Mouse (Mus musculus) forebrain, embryonic 11.5 days (tissue): Measurements from ENCODE around the gene Tmem176a. TPM values are rescaled to one million over a fixed set of nuclear protein-coding genes. Genes with fewer than 3 reads are reported as not detected.

ENCODE experiments used
- ATAC-seq: fragments of 200-750 bp; cut with Nextera tagmentation; replicated peaks from 2 replicates; pipeline ENCODE4 v1.8.0; 2017; ENCODE audit warnings: moderate TSS enrichment; ENCODE audit not compliant: low FRiP score
- DNase-seq: peaks from one replicate; pipeline ENCODE4 v3.0.0-alpha.2; 2017; ENCODE audit warnings: low spot score
- H3K27ac ChIP-seq: fragments of 300-500 bp; sonication (generic); 2 replicates; pipeline ENCODE4 v1.5.1; 2014; ENCODE audit warnings: low read depth, low read length
- H3K27me3 ChIP-seq: fragments of 300-500 bp; sonication (generic); 2 replicates; pipeline ENCODE4 v1.6.1; 2014; ENCODE audit warnings: mild to moderate bottlenecking, low read length, mixed read lengths; ENCODE audit not compliant: control insufficient read depth, insufficient read depth
- H3K36me3 ChIP-seq: fragments of 300-500 bp; sonication (generic); 2 replicates; pipeline ENCODE4 v1.6.1; 2014; ENCODE audit warnings: mild to moderate bottlenecking, low read length, moderate library complexity, mixed read lengths; ENCODE audit not compliant: control insufficient read depth, insufficient read depth
- H3K4me1 ChIP-seq: fragments of 300-500 bp; sonication (generic); replicated peaks from 2 replicates; pipeline ENCODE4 v1.6.1; 2014; ENCODE audit warnings: low read length, mixed read lengths; ENCODE audit not compliant: control insufficient read depth, insufficient read depth
- H3K4me2 ChIP-seq: fragments of 300-500 bp; sonication (generic); 2 replicates; pipeline ENCODE4 v1.6.1; 2014; ENCODE audit warnings: low read depth, mild to moderate bottlenecking, low read length, moderate library complexity, mixed read lengths; ENCODE audit not compliant: severe bottlenecking
- H3K4me3 ChIP-seq: fragments of 300-500 bp; sonication (generic); 2 replicates; pipeline ENCODE4 v1.5.1; 2014; ENCODE audit warnings: low read depth, low read length
- H3K9ac ChIP-seq: fragments of 300-500 bp; sonication (generic); 2 replicates; pipeline ENCODE4 v1.6.1; 2014; ENCODE audit warnings: low read length
- H3K9me3 ChIP-seq: fragments of 300-500 bp; sonication (generic); 2 replicates; pipeline ENCODE4 v1.6.1; 2016; ENCODE audit warnings: low read length, mixed read lengths; ENCODE audit not compliant: control insufficient read depth
- WGBS: fragments of 180-500 bp; shearing (Covaris S2); extraction: QIAGEN DNeasy Blood & Tissue Kit; methylation state at CpG from one replicate; pipeline ENCODE4 v1.1.7; 2014; 5-methylcytosine and 5-hydroxymethylcytosine counted together
- polyA plus RNA-seq: library from polyadenylated mRNA; unstranded; fragments of >200 nt; fragmentation: Nextera tagmentation; extraction: Ambion mirVana; gene quantifications from 2 replicates; pipeline ENCODE4 v1.2.1, GENCODE M21; 2014

The Tmem176a gene
- polyA plus RNA-seq, 1 experiment from 2014 or later = 18.2 TPM

GRCm38 (mm10) chr6:48836146-48836545 lies 4.6 kb upstream of the Tmem176a start:
- WGBS = 86% methylated on average over 5 of the region's 5 CpGs
- H3K27me3 ChIP-seq = no peaks in the 10 kb centered on the region
- H3K4me2 ChIP-seq = no peak overlapping the region
- H3K4me3 ChIP-seq = no peak overlapping the region
- ATAC-seq (no peak), DNase-seq (no peak)
- H3K4me1 ChIP-seq = peaks cover 3% of the 10 kb centered on the region; the same call in 1 of the 2 replicates
- H3K27ac ChIP-seq = no peak overlapping the region
- H3K9ac ChIP-seq = no peak overlapping the region
- no peaks in the 10 kb centered on the region for H3K36me3 ChIP-seq
- no peaks in the 10 kb centered on the region for H3K9me3 ChIP-seq

GRCm38 (mm10) chr6:48837516-48837915 lies 3.2 kb upstream of the Tmem176a start:
- Histone ChIP-seq H3K4me2 (no peak overlapping the region), H3K4me3 (no peak overlapping the region), H3K36me3 (no peaks in the 10 kb centered on the region), H3K9ac (no peak overlapping the region), H3K27ac (no peak overlapping the region), H3K9me3 (no peaks in the 10 kb centered on the region), H3K27me3 (no peaks in the 10 kb centered on the region), H3K4me1 (peaks cover 7% of the 10 kb centered on the region; the same call in 1 of the 2 replicates)
- no peak for ATAC-seq
- no peak for DNase-seq
- WGBS = 85% methylated on average over 7 of the region's 7 CpGs

GRCm38 (mm10) chr6:48838321-48839080 lies 2.2 kb upstream of the Tmem176a start:
- Histone ChIP-seq H3K27me3 (no peaks in the 10 kb centered on the region), H3K4me1 (peaks cover 7% of the 10 kb centered on the region; the same call in 1 of the 2 replicates), H3K27ac (no peak overlapping the region), H3K9me3 (no peaks in the 10 kb centered on the region), H3K4me3 (no peak overlapping the region), H3K9ac (no peak overlapping the region), H3K4me2 (no peak overlapping the region), H3K36me3 (no peaks in the 10 kb centered on the region)
- WGBS = 84% methylated on average over 6 of the region's 6 CpGs
- ATAC-seq = no peak
- DNase-seq = no peak

GRCm38 (mm10) chr6:48840973-48841625 lies 380 bp downstream of the Tmem176a start, which contains the start of gene Tmem176b:
Tmem176b (minus strand) TSS chr6:48841496.
- peak; percentile 86 for ATAC-seq
- Histone ChIP-seq H3K4me3 (peak within 1 kb of the TSS; percentile 27), H3K36me3 (no peaks in the 10 kb centered on the region), H3K4me1 (peaks cover 7% of the 10 kb centered on the region; the same call in 1 of the 2 replicates), H3K9ac (peak within 1 kb of the TSS; percentile 42), H3K27ac (peak within 1 kb of the TSS; percentile 50; the same call in 1 of the 2 replicates), H3K4me2 (peak within 1 kb of the TSS; percentile 53), H3K27me3 (no peaks in the 10 kb centered on the region), H3K9me3 (no peaks in the 10 kb centered on the region)
- 15% methylated on average over 6 of the region's 6 CpGs for WGBS
- DNase-seq = peak; percentile 87

GRCm38 (mm10) chr6:48842111-48842842 lies 1.6 kb downstream of the Tmem176a start:
- Histone ChIP-seq H3K36me3 (no peaks in the 10 kb centered on the region), H3K9ac (no peak overlapping the region), H3K4me1 (peaks cover 7% of the 10 kb centered on the region; the same call in 1 of the 2 replicates), H3K27me3 (no peaks in the 10 kb centered on the region), H3K4me2 (no peak overlapping the region), H3K9me3 (no peaks in the 10 kb centered on the region), H3K27ac (no peak overlapping the region), H3K4me3 (no peak overlapping the region)
- WGBS = 80% methylated on average over 11 of the region's 11 CpGs
- DNase-seq (no peak), ATAC-seq (no peak)

GRCm38 (mm10) chr6:48845086-48845485 lies 4.4 kb downstream of the Tmem176a start:
- DNase-seq (no peak), ATAC-seq (no peak)
- no peaks in the 10 kb centered on the region for H3K27me3 ChIP-seq
- H3K9me3 ChIP-seq = no peaks in the 10 kb centered on the region
- 68% methylated on average over 4 of the region's 4 CpGs for WGBS
- H3K4me3 ChIP-seq = no peak overlapping the region
- no peak overlapping the region for H3K9ac ChIP-seq
- no peaks in the 10 kb centered on the region for H3K36me3 ChIP-seq
- no peak overlapping the region for H3K27ac ChIP-seq
- H3K4me1 ChIP-seq = peaks cover 7% of the 10 kb centered on the region; the same call in 1 of the 2 replicates
- H3K4me2 ChIP-seq = no peak overlapping the region

- Histone ChIP-seq H3K36me3 (no peaks in the 10 kb centered on the region), H3K4me1 (no peaks in the 10 kb centered on the region; the same call in 1 of the 2 replicates), H3K9ac (peak overlapping the region; percentile 56; the same call in 1 of the 2 replicates), H3K9me3 (no peaks in the 10 kb centered on the region), H3K27me3 (no peaks in the 10 kb centered on the region), H3K4me3 (peak overlapping the region; percentile 22), H3K27ac (peak overlapping the region; percentile 37; the same call in 1 of the 2 replicates), H3K4me2 (peak overlapping the region; percentile 61)
- DNase-seq = peak; percentile 77
- ATAC-seq = peak; percentile 64
- 0% methylated on average over 29 of the region's 29 CpGs for WGBS
Observed at GRCm38 (mm10) chr6:48851820-48852491, 11.2 kb downstream of the Tmem176a start.

- H3K9ac ChIP-seq = no peak overlapping the region
- 95% methylated on average over 2 of the region's 2 CpGs for WGBS
- no peak overlapping the region for H3K27ac ChIP-seq
- no peak overlapping the region for H3K4me2 ChIP-seq
- no peaks in the 10 kb centered on the region for H3K36me3 ChIP-seq
- no peak overlapping the region for H3K4me3 ChIP-seq
- DNase-seq (no peak), ATAC-seq (no peak)
- H3K4me1 ChIP-seq = no peaks in the 10 kb centered on the region; the same call in 1 of the 2 replicates
- H3K27me3 ChIP-seq = no peaks in the 10 kb centered on the region
- no peaks in the 10 kb centered on the region for H3K9me3 ChIP-seq
Observed at GRCm38 (mm10) chr6:48854155-48854554, 13.4 kb downstream of the Tmem176a start.
